Mouse (Mus musculus): ENCODE data around the gene Ptpro. TPM values are rescaled to one million over a fixed set of nuclear protein-coding genes. Genes with fewer than 3 reads are reported as not detected.

Gene Ptpro
- polyA plus RNA-seq (2014; fragmentation: Nextera tagmentation; extraction: Ambion mirVana): 6.2 and 11.5 TPM in 2 replicates

DNA sequence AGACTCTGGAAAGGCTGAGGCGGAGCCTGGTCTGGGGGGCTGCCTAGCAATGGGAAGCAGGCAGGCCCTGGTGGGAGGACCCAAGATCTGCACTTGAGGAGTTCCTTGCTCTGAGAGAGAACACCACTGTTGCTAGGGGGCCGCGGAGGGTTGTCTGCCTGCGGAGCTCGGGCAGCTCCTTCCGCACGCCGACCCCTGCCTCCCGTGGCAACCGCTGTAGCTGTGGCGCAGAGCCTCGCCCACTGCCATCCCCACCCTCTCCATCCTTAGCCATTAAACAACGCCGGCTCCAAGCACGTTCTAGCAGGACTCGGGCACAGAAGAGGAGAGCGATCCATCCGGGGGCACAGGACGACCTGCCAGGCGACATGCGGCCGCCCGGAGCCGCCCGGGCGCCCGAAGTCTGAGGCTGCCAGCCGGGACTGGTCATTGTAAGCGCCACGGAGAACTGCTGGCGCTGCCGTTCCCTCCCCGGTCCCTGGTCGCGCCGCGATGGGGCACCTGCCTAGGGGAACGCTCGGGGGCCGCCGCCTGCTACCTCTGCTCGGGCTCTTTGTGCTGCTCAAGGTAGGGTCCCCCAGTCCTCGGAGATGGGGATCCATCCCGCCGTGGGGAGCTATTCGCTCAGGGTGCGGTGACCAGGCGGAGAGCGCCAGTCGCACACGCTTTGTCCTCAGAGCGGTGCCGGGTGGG, at the start of gene Ptpro:
Gene Ptpro, plus strand, starts transcription at position 126 of the 693 bp plus-strand sequence.
- Histone ChIP-seq H3K27me3 (ENCODE audit: control insufficient read depth, insufficient read depth, low read length) (peaks cover 26% of the 10 kb centered on the region), H3K36me3 (ENCODE audit: control insufficient read depth, insufficient read depth, low read length) (no peaks in the 10 kb centered on the region), H3K9me3 (ENCODE audit: control insufficient read depth, low read length) (no peaks in the 10 kb centered on the region), H3K4me3 (ENCODE audit: low read length) (peak within 1 kb of the TSS; percentile 47), H3K27ac (ENCODE audit: low read depth, low read length) (no peak within 1 kb of the TSS), H3K4me2 (replicated peaks; ENCODE audit: low read depth, low read length) (peak within 1 kb of the TSS; percentile 74), H3K4me1 (ENCODE audit: control insufficient read depth, insufficient read depth, low read length) (no peaks in the 10 kb centered on the region), H3K9ac (ENCODE audit: low read depth, low read length) (peak within 1 kb of the TSS; percentile 42; the same call in 1 of the 2 replicates)
- WGBS: under 1% methylated on average over 53 of the region's 53 CpGs
- ATAC-seq (ENCODE audit: low FRiP score, low TSS enrichment): peak; percentile 82

DNA sequence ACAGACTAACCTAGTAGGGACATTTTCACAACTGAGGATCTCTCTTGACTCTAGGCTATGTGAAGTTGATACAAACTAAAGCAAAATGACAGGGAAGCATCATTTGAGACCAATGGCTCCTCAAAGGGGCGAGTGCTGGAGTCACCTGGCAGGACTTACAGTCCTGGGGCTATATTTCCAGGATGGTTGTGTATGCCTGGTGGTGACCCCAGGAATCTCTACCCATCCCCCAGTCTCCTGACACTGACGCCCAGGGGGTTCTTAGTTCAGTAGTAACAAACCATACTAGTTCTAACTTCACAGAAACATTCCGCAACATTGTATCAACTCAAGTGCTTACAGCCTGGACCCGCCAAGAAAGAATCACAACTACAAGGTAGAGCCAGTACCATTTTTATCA, 49.5 kb upstream of the Ptpro start:
- Histone ChIP-seq H3K9me3 (ENCODE audit: control insufficient read depth, low read length) (0 out of 2 replicates have a peak, but pooled peaks cover under 1% of the 10 kb centered on the region), H3K4me3 (ENCODE audit: low read length) (no peak overlapping the region), H3K27me3 (ENCODE audit: control insufficient read depth, insufficient read depth, low read length) (no peaks in the 10 kb centered on the region), H3K36me3 (ENCODE audit: control insufficient read depth, insufficient read depth, low read length) (no peaks in the 10 kb centered on the region), H3K27ac (ENCODE audit: low read depth, low read length) (no peak overlapping the region), H3K4me2 (replicated peaks; ENCODE audit: low read depth, low read length) (no peak overlapping the region), H3K4me1 (ENCODE audit: control insufficient read depth, insufficient read depth, low read length) (no peaks in the 10 kb centered on the region; the same call in 1 of the 2 replicates), H3K9ac (ENCODE audit: low read depth, low read length) (no peak overlapping the region)
- ATAC-seq (ENCODE audit: low FRiP score, low TSS enrichment): no peak
- WGBS: 86% methylated on average over 4 of the region's 4 CpGs

GRCm38 (mm10) chr6:137205662-137206400, 46.3 kb upstream of the Ptpro start:
- no peak overlapping the region for H3K9ac ChIP-seq (ENCODE audit: low read depth, low read length)
- WGBS: 63% methylated on average over 11 of the region's 11 CpGs
- no peak overlapping the region for H3K27ac ChIP-seq (ENCODE audit: low read depth, low read length)
- peak; percentile 44; the same call in 1 of the 2 replicates for ATAC-seq (ENCODE audit: low FRiP score, low TSS enrichment)
- H3K4me2 ChIP-seq (replicated peaks; ENCODE audit: low read depth, low read length): no peak overlapping the region
- H3K9me3 ChIP-seq (ENCODE audit: control insufficient read depth, low read length): 0 out of 2 replicates have a peak, but pooled peaks cover 4% of the 10 kb centered on the region
- H3K36me3 ChIP-seq (ENCODE audit: control insufficient read depth, insufficient read depth, low read length): no peaks in the 10 kb centered on the region
- no peaks in the 10 kb centered on the region; the same call in 1 of the 2 replicates for H3K4me1 ChIP-seq (ENCODE audit: control insufficient read depth, insufficient read depth, low read length)
- H3K4me3 ChIP-seq (ENCODE audit: low read length): no peak overlapping the region
- no peaks in the 10 kb centered on the region for H3K27me3 ChIP-seq (ENCODE audit: control insufficient read depth, insufficient read depth, low read length)

DNA sequence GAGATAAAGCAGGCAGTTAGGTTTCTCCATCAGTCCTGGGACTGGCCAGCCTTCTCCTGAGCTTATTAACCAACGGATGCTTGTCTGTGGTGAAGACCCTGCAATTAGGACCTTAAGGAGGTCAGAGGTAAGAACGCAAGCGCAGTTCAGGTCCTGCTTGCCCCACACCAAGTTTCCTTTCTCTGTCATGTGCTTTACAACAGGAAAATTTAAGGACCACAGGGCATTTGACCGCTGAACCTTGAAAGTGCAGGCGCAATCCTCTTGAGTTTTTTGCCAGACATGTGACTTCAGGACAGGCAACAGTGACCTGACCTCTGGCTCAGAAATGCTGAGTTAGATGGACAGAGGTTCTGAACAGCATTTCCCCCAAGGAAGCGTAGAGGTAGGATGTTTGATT, 45.0 kb upstream of the Ptpro start:
- Histone ChIP-seq H3K9me3 (ENCODE audit: control insufficient read depth, low read length) (0 out of 2 replicates have a peak, but pooled peaks cover 4% of the 10 kb centered on the region), H3K27me3 (ENCODE audit: control insufficient read depth, insufficient read depth, low read length) (no peaks in the 10 kb centered on the region), H3K9ac (ENCODE audit: low read depth, low read length) (no peak overlapping the region), H3K36me3 (ENCODE audit: control insufficient read depth, insufficient read depth, low read length) (no peaks in the 10 kb centered on the region), H3K27ac (ENCODE audit: low read depth, low read length) (no peak overlapping the region), H3K4me3 (ENCODE audit: low read length) (no peak overlapping the region), H3K4me1 (ENCODE audit: control insufficient read depth, insufficient read depth, low read length) (no peaks in the 10 kb centered on the region; the same call in 1 of the 2 replicates), H3K4me2 (replicated peaks; ENCODE audit: low read depth, low read length) (no peak overlapping the region)
- 42% methylated on average over 6 of the region's 6 CpGs for WGBS
- no peak for ATAC-seq (ENCODE audit: low FRiP score, low TSS enrichment)

DNA sequence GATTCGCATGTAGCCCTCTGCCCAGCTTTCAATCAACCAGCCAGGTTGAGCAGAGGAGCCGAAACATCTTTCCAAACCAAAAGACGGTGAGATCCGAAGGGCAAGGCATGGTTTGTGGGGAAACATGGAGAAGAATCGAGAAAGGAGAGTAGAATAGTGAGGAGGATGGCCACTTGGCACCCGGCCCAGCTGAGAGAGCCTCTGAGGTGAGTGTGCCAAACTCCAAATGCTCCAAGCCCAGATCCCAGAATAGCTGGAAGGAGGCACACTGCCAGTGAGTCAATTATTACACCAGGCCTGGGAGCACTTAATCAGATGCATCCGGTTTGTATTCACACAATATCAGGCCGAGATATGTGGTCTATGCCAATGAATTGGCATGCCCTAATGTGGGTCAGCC, 42.1 kb upstream of the Ptpro start:
- no peak overlapping the region for H3K4me3 ChIP-seq (ENCODE audit: low read length)
- H3K36me3 ChIP-seq (ENCODE audit: control insufficient read depth, insufficient read depth, low read length): no peaks in the 10 kb centered on the region
- ATAC-seq (ENCODE audit: low FRiP score, low TSS enrichment): no peak
- 0 out of 2 replicates have a peak, but pooled peaks cover 4% of the 10 kb centered on the region for H3K9me3 ChIP-seq (ENCODE audit: control insufficient read depth, low read length)
- no peak overlapping the region for H3K4me2 ChIP-seq (replicated peaks; ENCODE audit: low read depth, low read length)
- 85% methylated on average over 8 of the region's 8 CpGs for WGBS
- H3K27me3 ChIP-seq (ENCODE audit: control insufficient read depth, insufficient read depth, low read length): no peaks in the 10 kb centered on the region
- H3K4me1 ChIP-seq (ENCODE audit: control insufficient read depth, insufficient read depth, low read length): no peaks in the 10 kb centered on the region; the same call in 1 of the 2 replicates
- no peak overlapping the region for H3K9ac ChIP-seq (ENCODE audit: low read depth, low read length)
- H3K27ac ChIP-seq (ENCODE audit: low read depth, low read length): no peak overlapping the region

- Histone ChIP-seq H3K9me3 (ENCODE audit: control insufficient read depth, low read length) (0 out of 2 replicates have a peak, but pooled peaks cover 4% of the 10 kb centered on the region), H3K27me3 (ENCODE audit: control insufficient read depth, insufficient read depth, low read length) (no peaks in the 10 kb centered on the region), H3K27ac (ENCODE audit: low read depth, low read length) (no peak overlapping the region), H3K36me3 (ENCODE audit: control insufficient read depth, insufficient read depth, low read length) (no peaks in the 10 kb centered on the region), H3K9ac (ENCODE audit: low read depth, low read length) (no peak overlapping the region), H3K4me3 (ENCODE audit: low read length) (no peak overlapping the region), H3K4me2 (replicated peaks; ENCODE audit: low read depth, low read length) (no peak overlapping the region), H3K4me1 (ENCODE audit: control insufficient read depth, insufficient read depth, low read length) (no peaks in the 10 kb centered on the region; the same call in 1 of the 2 replicates)
- 95% methylated on average over 10 of the region's 10 CpGs for WGBS
- no peak for ATAC-seq (ENCODE audit: low FRiP score, low TSS enrichment)
Measured at GRCm38 (mm10) chr6:137210991-137211390, 41.1 kb upstream of the Ptpro start.

- 52% methylated on average over 2 of the region's 2 CpGs for WGBS
- H3K4me2 ChIP-seq (replicated peaks; ENCODE audit: low read depth, low read length): no peak overlapping the region
- no peaks in the 10 kb centered on the region; the same call in 1 of the 2 replicates for H3K4me1 ChIP-seq (ENCODE audit: control insufficient read depth, insufficient read depth, low read length)
- H3K27me3 ChIP-seq (ENCODE audit: control insufficient read depth, insufficient read depth, low read length): no peaks in the 10 kb centered on the region
- no peaks in the 10 kb centered on the region for H3K36me3 ChIP-seq (ENCODE audit: control insufficient read depth, insufficient read depth, low read length)
- no peak overlapping the region for H3K4me3 ChIP-seq (ENCODE audit: low read length)
- no peak overlapping the region for H3K9ac ChIP-seq (ENCODE audit: low read depth, low read length)
- ATAC-seq (ENCODE audit: low FRiP score, low TSS enrichment): no peak
- H3K27ac ChIP-seq (ENCODE audit: low read depth, low read length): no peak overlapping the region
- 0 out of 2 replicates have a peak, but pooled peaks cover 4% of the 10 kb centered on the region for H3K9me3 ChIP-seq (ENCODE audit: control insufficient read depth, low read length)
Measured at GRCm38 (mm10) chr6:137211441-137211840, 40.7 kb upstream of the Ptpro start.

GRCm38 (mm10) chr6:137217841-137218463, 34.2 kb upstream of the Ptpro start:
- ATAC-seq (ENCODE audit: low FRiP score, low TSS enrichment): no peak
- H3K4me3 ChIP-seq (ENCODE audit: low read length): no peak overlapping the region
- H3K27me3 ChIP-seq (ENCODE audit: control insufficient read depth, insufficient read depth, low read length): no peaks in the 10 kb centered on the region
- H3K9ac ChIP-seq (ENCODE audit: low read depth, low read length): no peak overlapping the region
- H3K36me3 ChIP-seq (ENCODE audit: control insufficient read depth, insufficient read depth, low read length): no peaks in the 10 kb centered on the region
- no peak overlapping the region for H3K4me2 ChIP-seq (replicated peaks; ENCODE audit: low read depth, low read length)
- 82% methylated on average over 8 of the region's 8 CpGs for WGBS
- no peak overlapping the region for H3K27ac ChIP-seq (ENCODE audit: low read depth, low read length)
- H3K4me1 ChIP-seq (ENCODE audit: control insufficient read depth, insufficient read depth, low read length): no peaks in the 10 kb centered on the region
- H3K9me3 ChIP-seq (ENCODE audit: control insufficient read depth, low read length): no peaks in the 10 kb centered on the region
